Mouse (Mus musculus) limb, embryonic 10.5 days (tissue): ENCODE results near the gene Inafm2. TPM values are rescaled to one million over a fixed set of nuclear protein-coding genes. Genes with fewer than 3 reads are reported as not detected.

ENCODE experiments used
- DNase-seq: peaks from one replicate; pipeline ENCODE4 v3.0.0-alpha.2; 2017; ENCODE audit warnings: low spot score
- H3K27ac ChIP-seq: fragments of 300-500 bp; sonication (generic); 2 replicates; pipeline ENCODE4 v1.5.1; 2016; ENCODE audit warnings: mild to moderate bottlenecking
- H3K27me3 ChIP-seq: fragments of 300-500 bp; sonication (generic); 2 replicates; pipeline ENCODE4 v1.6.1; 2016; ENCODE audit warnings: low read depth, mild to moderate bottlenecking; ENCODE audit not compliant: poor library complexity, severe bottlenecking
- H3K36me3 ChIP-seq: fragments of 300-500 bp; sonication (generic); 2 replicates; pipeline ENCODE4 v1.6.1; 2016; ENCODE audit warnings: mild to moderate bottlenecking, moderate library complexity
- H3K4me1 ChIP-seq: fragments of 300-500 bp; sonication (generic); 2 replicates; pipeline ENCODE4 v1.6.1; 2016
- H3K4me3 ChIP-seq: fragments of 300-500 bp; sonication (generic); 2 replicates; pipeline ENCODE4 v1.5.1; 2016; ENCODE audit warnings: mild to moderate bottlenecking, moderate library complexity
- H3K9me3 ChIP-seq: fragments of 300-500 bp; sonication (generic); replicated peaks from 2 replicates; pipeline ENCODE4 v1.6.1; 2016; ENCODE audit warnings: mild to moderate bottlenecking
- WGBS: fragments of 180-500 bp; shearing (Covaris S2); methylation state at CpG from one replicate; pipeline ENCODE4 v1.1.7; 2016; 5-methylcytosine and 5-hydroxymethylcytosine counted together
- polyA plus RNA-seq: library from polyadenylated mRNA; unstranded; fragments of >200 nt; fragmentation: Nextera tagmentation; extraction: Ambion mirVana; gene quantifications from 2 replicates; pipeline ENCODE4 v1.2.1, GENCODE M21; 2016

Gene Inafm2
- polyA plus RNA-seq, 1 experiment from 2014 or later, result 16.3 TPM

DNA sequence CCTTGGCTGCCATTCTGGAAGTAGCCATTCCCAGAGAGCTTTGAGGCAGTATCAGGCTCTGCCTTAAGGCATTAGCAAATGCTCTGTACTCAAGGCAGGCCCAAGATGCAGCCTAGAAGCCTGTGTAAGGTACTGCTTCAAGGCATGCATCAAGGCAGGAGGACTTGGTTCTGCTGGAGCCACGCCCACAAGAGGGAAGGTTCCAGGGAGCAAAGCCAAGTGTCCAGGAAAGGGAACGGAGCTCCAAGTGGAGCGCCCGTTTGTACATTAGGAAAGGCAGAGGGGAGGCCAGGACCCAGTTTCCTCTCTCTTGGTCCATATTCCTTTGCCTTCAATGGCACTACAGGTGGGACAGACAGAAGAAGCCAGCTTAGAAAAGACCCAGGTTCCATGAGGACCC is 37.1 kb upstream of the Inafm2 start:
- H3K4me3 ChIP-seq, result no peak overlapping the region
- H3K27me3 ChIP-seq, result peaks cover 100% of the 10 kb centered on the region
- no peaks in the 10 kb centered on the region for H3K36me3 ChIP-seq
- no peaks in the 10 kb centered on the region for H3K9me3 ChIP-seq
- H3K27ac ChIP-seq, result no peak overlapping the region
- no peak for DNase-seq
- WGBS, result 81% methylated on average over 4 of the region's 4 CpGs
- H3K4me1 ChIP-seq, result peaks cover 46% of the 10 kb centered on the region

DNA sequence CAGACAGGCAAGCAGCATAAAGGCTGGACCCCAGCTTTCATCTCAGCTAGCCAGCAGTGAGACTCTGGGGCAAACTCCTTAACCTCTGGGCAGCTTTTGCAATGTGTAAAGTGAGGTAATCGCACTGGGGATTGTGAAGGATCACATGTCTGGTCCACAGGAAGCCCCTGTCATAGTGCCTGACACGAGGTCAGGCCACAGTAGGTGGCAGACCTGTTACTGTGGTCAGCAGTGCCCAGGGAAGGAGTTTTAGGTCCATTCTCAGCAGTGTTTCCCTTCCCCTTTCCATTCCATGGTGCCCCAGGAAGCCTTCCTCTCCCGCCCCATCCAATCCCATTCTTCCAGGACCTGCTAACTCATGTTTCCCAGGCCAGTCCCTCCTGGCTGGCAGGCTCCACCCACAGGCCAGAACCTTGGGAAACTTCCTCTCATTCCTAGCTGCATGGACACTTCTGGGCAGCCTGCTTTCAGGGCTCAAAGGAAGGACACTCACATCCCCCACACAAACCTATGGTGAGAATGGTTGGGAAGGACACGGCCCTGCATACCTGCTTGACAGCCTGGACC is 35.8 kb upstream of the Inafm2 start:
- Histone ChIP-seq H3K4me1 (peaks cover 41% of the 10 kb centered on the region), H3K9me3 (no peaks in the 10 kb centered on the region), H3K4me3 (no peak overlapping the region), H3K27ac (no peak overlapping the region), H3K36me3 (no peaks in the 10 kb centered on the region), H3K27me3 (peaks cover 100% of the 10 kb centered on the region)
- no peak for DNase-seq
- 37% methylated on average over 4 of the region's 4 CpGs for WGBS

DNA sequence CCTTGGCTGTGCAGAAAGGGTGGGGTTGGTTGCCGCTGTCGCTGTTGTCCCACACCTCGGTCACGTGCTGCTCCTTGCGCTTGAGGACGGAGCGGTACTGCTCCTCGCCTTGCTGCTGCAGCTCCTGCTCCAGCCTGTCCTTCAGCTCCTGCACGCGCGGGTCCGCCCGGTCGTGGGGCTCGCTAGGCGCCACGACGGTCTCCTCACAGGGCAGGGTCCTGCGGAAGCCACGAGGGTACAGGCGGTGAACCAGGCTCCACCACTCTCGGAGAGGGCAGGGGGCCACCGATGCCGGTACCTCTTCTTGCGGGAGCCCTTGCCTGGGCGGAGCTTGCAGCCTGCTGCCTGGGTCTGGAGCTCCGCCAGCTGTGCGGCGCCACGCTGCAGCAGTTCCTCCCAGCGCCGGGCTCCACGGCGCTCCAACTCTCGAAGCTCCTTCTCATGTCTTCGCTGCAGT is 34.5 kb upstream of the Inafm2 start:
- WGBS, result under 1% methylated on average over 36 of the region's 36 CpGs
- Histone ChIP-seq H3K4me3 (peak overlapping the region; percentile 54), H3K36me3 (no peaks in the 10 kb centered on the region), H3K4me1 (peaks cover 44% of the 10 kb centered on the region), H3K9me3 (no peaks in the 10 kb centered on the region), H3K27ac (peak overlapping the region; percentile 54), H3K27me3 (peaks cover 100% of the 10 kb centered on the region)
- peak; percentile 77 for DNase-seq

DNA sequence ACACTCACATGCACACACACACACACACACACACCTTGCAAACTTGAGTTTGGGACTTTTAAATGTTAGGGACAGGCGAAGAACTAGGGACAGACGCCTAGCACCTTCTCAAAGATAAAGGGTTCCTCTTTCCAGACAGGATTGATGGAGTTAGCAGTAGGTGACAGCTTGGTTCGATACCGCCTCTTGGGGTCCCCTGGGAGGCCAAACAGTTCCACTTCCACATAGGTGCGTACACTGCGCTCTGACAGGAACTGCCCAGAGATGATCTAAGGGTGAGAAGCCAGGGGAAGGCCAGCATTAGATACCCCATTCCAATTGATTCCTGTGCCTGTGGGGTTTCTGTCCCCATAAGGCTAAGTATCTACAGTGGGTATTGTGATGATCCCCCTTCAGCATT is 31.9 kb upstream of the Inafm2 start:
- Histone ChIP-seq H3K9me3 (no peaks in the 10 kb centered on the region), H3K27ac (no peak overlapping the region), H3K4me1 (peaks cover 34% of the 10 kb centered on the region), H3K4me3 (no peak overlapping the region), H3K36me3 (no peaks in the 10 kb centered on the region), H3K27me3 (peaks cover 89% of the 10 kb centered on the region)
- 85% methylated on average over 6 of the region's 6 CpGs for WGBS
- no peak for DNase-seq

DNA sequence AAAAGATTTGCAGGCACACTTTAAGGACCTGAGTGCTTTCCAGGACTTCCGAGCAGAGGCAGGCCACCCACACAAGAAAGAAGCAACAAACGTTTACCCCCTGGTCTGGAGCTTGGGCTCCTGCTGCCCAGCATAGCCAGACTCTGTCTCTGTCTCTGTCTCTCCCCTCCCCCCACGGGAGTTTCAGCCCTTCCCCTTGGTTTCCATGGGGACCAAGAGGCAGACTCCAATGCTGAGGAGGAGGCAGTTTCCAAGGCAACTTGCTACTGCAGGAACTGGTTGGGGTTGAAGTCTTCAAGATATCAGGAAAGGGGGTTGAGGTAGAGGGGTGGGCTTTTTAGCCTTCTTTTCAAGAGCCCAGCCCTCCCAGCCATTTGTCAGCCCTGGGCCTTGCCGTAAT is 31.3 kb upstream of the Inafm2 start:
- DNase-seq, result no peak
- Histone ChIP-seq H3K9me3 (no peaks in the 10 kb centered on the region), H3K27me3 (peaks cover 88% of the 10 kb centered on the region), H3K4me1 (peaks cover 32% of the 10 kb centered on the region), H3K27ac (no peak overlapping the region), H3K4me3 (no peak overlapping the region), H3K36me3 (no peaks in the 10 kb centered on the region)
- 48% methylated on average over 4 of the region's 4 CpGs for WGBS

DNA sequence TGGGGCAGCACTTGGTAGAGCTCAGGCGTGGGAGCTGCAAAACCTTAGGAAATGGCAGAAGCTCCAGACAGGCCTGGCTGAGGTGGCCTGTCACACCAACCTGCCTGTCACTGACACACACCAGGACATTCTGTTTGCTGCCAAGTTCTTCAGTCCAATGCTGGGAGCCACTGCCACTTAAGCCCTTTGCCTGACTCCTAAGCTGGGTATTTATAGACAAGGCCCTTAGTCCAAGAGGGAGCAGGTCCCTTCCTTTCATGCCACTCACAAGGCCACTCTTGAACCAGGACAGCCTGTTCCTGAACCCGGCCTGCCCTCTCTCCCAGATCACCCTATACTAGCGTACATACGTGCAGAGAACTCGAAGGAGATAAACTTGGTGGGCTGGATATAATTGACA is 28.9 kb upstream of the Inafm2 start:
- no peak for DNase-seq
- H3K4me3 ChIP-seq, result no peak overlapping the region
- H3K9me3 ChIP-seq, result no peaks in the 10 kb centered on the region
- 89% methylated on average over 5 of the region's 5 CpGs for WGBS
- H3K27me3 ChIP-seq, result peaks cover 74% of the 10 kb centered on the region
- H3K4me1 ChIP-seq, result peaks cover 10% of the 10 kb centered on the region; the same call in 1 of the 2 replicates
- no peaks in the 10 kb centered on the region for H3K36me3 ChIP-seq
- H3K27ac ChIP-seq, result no peak overlapping the region

DNA sequence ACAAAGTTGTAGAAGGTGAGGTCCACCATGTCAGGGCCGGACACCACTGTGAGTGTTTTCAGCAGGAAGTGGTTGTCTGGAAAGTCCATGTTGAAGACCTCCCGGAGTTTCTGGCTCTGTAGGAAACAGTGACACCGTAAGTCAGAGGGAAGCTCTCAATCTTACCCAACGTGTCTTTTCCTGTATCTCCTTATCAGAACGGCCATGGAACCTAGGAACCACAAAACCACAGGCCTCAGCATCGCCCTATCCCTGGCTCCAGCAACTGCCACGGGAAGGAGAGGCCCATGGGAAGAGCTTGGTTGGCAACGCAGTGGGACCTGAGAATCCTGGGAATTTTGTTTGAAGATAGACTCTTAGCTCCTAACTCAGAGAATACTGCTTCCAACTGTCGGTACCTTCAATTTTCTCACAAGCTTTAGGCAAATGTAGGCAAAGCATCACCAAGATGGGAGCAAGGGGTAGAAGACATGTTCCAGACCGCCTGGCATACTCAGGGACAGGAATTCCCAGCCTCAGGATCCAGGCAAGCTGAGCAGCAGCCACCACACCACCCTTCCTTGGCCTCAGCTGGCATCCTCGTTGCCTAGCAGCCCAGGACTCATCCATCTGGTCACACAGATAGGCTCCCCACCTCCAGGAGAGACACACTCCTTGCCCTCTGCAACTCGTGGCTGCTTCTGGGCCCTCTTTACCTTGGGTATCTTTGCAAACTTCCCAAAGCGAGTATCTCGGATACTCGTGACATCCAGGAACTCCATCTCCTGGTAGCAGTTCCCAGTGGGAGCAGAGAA is 21.7 kb upstream of the Inafm2 start:
- no peaks in the 10 kb centered on the region for H3K9me3 ChIP-seq
- DNase-seq, result no peak
- H3K4me1 ChIP-seq, result peaks cover 18% of the 10 kb centered on the region
- no peaks in the 10 kb centered on the region for H3K36me3 ChIP-seq
- peaks cover 70% of the 10 kb centered on the region for H3K27me3 ChIP-seq
- no peak overlapping the region for H3K27ac ChIP-seq
- WGBS, result 82% methylated on average over 15 of the region's 15 CpGs
- no peak overlapping the region for H3K4me3 ChIP-seq

DNA sequence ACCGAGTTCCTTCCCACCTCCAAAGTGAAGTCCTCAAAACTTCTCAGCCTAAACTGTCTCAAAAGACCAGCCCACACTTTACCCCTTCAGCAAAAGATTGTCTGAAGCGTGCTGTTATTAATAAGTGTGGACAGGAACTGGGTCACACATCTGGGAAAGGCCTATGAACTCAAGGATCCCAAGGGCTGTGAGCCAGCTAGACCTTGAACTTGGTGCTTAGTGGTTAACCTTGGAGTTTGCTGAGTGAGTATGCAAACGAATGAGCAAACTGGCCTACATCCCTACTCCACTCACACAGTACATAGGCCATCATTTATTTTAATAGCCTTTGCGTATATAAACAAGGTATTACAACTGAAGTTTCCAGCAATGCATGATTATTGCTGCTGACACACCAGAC is 20.0 kb upstream of the Inafm2 start:
- H3K27me3 ChIP-seq, result peaks cover 72% of the 10 kb centered on the region
- H3K4me3 ChIP-seq, result no peak overlapping the region

DNA sequence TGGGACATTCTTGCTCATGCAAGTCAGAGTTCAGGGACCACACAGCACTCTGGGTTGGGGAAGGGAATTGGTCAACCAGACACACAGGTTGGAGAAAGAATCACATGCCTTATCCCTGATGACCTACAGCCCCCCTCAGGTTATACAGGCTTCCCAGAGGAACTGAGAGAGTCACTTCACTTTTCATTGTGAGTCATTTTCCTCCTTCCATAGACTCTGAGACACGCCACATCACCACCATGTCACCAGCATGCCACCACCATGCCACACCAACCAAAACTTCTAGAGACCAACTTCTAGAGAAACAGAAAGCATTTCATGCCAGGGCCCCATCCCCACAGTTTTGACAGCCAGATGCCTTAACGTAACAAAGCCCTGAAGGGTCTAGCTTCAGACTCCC is 18.7 kb upstream of the Inafm2 start:
- Histone ChIP-seq H3K27me3 (peaks cover 85% of the 10 kb centered on the region), H3K36me3 (no peaks in the 10 kb centered on the region), H3K4me3 (no peak overlapping the region), H3K27ac (no peak overlapping the region), H3K9me3 (no peaks in the 10 kb centered on the region), H3K4me1 (peaks cover 23% of the 10 kb centered on the region)
- 90% methylated on average over 2 of the region's 2 CpGs for WGBS
- DNase-seq, result no peak

More for the DNA sequence above, 20.0 kb upstream of the Inafm2 start:
- Histone ChIP-seq H3K9me3 (no peaks in the 10 kb centered on the region), H3K27ac (no peak overlapping the region), H3K4me1 (peaks cover 23% of the 10 kb centered on the region), H3K36me3 (no peaks in the 10 kb centered on the region)
- no peak for DNase-seq
- 87% methylated on average over 4 of the region's 4 CpGs for WGBS

DNA sequence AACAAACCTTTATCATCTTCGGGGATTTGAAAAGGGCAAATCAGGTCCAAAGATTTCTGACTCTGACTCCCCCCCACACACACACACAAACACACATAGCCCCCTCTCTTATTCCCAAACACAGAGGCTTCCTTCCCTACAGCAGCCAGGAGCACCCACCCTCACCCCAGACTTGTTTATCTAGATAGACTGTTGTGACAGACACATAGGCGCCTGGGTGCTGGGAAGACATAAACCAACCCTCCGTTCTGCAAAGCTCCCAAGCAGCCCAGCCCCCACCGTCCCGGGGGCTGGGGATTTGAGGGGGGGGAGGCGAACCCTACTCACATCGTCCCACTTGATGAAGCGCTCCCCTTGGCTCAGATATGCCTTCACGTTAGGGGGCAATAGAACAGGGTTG is 17.6 kb upstream of the Inafm2 start:
- 18% methylated on average over 9 of the region's 9 CpGs for WGBS
- H3K27ac ChIP-seq, result peak overlapping the region; percentile 56; the same call in 1 of the 2 replicates
- H3K4me3 ChIP-seq, result peak overlapping the region; percentile 16; the same call in 1 of the 2 replicates
- H3K4me1 ChIP-seq, result peaks cover 19% of the 10 kb centered on the region
- DNase-seq, result no peak
- H3K9me3 ChIP-seq, result no peaks in the 10 kb centered on the region
- H3K27me3 ChIP-seq, result peaks cover 82% of the 10 kb centered on the region
- no peaks in the 10 kb centered on the region for H3K36me3 ChIP-seq

DNA sequence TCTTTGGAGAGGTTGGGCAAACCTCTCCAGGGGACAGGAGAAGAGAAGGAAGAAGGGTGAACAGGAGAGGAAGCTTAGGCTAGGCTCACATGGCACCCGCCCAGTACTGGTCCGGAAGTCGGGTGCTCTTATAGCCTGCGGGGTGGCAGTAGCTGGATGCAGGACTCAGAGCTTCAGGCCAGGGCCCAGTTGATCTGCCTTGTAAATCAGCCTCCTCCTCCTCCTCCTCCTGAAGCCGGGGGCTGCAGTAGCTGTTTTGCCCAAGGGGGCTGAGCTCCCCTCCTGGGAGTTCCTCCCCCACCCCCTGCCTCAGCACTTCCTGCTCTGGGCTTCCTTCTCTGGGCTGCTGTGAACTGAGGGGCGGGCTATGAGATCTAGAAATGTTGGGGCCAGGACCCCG is 17.2 kb upstream of the Inafm2 start, which contains the start of gene Plcb2:
Gene Plcb2 (minus strand): TSS at position 102 of the 400 bp plus-strand sequence.
- peaks cover 16% of the 10 kb centered on the region for H3K4me1 ChIP-seq
- peaks cover 77% of the 10 kb centered on the region for H3K27me3 ChIP-seq
- no peaks in the 10 kb centered on the region for H3K9me3 ChIP-seq
- DNase-seq, result no peak
- peak within 1 kb of the TSS; percentile 16; the same call in 1 of the 2 replicates for H3K4me3 ChIP-seq
- H3K27ac ChIP-seq, result peak within 1 kb of the TSS; percentile 56
- no peaks in the 10 kb centered on the region for H3K36me3 ChIP-seq
- 11% methylated on average over 7 of the region's 7 CpGs for whole genome bisulfite sequencing

DNA sequence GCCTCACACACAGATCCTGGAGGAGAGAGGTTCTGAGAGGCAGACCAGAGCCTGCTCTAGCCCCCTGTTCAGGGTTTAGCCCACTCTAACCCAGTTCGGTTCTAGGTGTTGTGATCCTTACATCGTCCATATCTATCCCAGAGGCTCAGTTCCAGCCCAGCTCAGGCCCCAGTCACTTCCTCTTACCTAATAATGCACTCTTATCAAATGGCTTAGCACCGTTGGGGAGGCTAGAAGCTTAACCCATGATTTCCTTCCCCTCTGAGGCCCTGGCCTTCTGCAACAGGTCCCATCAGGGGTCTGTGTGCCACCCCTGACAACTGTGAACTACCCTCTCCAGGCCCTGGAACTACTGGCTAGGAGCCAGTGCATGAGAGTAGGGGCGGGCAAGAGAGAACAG is 16.4 kb upstream of the Inafm2 start:
- WGBS, result 44% methylated on average over 4 of the region's 4 CpGs
- Histone ChIP-seq H3K27ac (0 out of 2 replicates have a peak overlapping the region, but pooled peaks have one; percentile 56), H3K36me3 (no peaks in the 10 kb centered on the region), H3K4me3 (no peak overlapping the region), H3K27me3 (peaks cover 74% of the 10 kb centered on the region), H3K9me3 (no peaks in the 10 kb centered on the region), H3K4me1 (peaks cover 16% of the 10 kb centered on the region)
- DNase-seq, result no peak
